Mouse (Mus musculus) mesoderm, embryonic 11.5 days (tissue): Measurements from ENCODE around the gene Ces1b.

Experiments used
- DNase-seq: peaks from one replicate; pipeline ENCODE4 v3.0.0-alpha.2; 2012; ENCODE audit warnings: low read depth, low spot score

Ces1b gene

GRCm38 (mm10) chr8:93079887-93080286 lies at the start of gene Ces1b:
TSS of gene Ces1b (minus strand) at chr8:93080017.
- DNase-seq, result no peak

DNA sequence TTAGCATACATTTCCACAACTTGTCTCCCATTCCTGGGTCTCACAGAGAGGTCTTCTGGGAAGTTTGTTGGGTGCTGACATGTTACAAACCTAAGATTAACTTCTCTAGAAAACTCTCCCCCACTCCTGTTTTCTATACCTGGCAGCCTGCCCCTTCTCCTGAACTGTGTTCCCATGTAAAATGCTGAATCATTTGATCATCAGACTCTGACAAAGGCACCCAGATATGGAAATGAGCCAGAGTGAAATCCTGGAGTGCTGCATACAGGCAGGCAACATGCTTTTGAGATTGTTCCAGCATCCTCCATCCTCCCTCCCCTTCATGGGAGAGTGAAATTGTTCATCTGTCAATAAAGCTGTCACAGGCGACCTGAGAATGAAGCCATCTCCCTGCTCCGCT lies 46.7 kb upstream of the Ces1b start:
- DNase-seq, result no peak

- DNase-seq, result no peak
These were observed 42.2 kb upstream of the Ces1b start for GRCm38 (mm10) chr8:93122005-93122404.

- DNase-seq, result peak; percentile 6
These were observed 15.6 kb upstream of the Ces1b start for GRCm38 (mm10) chr8:93095376-93095775.

GRCm38 (mm10) chr8:93091324-93091723 lies 11.5 kb upstream of the Ces1b start:
- no peak for DNase-seq

DNA sequence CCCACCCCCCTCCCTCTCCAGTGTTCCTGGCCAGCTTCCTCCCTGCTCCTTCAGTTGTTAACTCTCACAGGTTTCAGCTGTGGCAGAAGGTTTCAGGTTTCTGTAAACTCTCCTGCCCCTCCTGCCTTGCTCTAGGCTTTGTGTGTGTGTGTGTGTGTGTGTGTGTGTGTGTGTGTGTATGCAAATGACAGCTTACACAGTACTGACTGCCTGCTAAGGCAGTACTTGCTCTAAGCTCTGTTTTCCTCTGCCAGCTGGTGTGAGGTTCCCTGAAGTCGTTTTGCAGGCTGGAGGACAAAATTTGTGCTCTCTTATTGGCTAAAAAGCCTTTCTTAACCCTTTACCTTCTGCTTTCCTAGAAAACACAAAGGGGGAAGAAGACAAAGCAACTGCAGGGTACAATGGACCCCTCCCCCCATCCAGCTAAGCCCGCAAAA lies 8.9 kb upstream of the Ces1b start:
- DNase-seq, result no peak

- no peak for DNase-seq
These were observed 8.4 kb upstream of the Ces1b start for GRCm38 (mm10) chr8:93088193-93088592.

DNA sequence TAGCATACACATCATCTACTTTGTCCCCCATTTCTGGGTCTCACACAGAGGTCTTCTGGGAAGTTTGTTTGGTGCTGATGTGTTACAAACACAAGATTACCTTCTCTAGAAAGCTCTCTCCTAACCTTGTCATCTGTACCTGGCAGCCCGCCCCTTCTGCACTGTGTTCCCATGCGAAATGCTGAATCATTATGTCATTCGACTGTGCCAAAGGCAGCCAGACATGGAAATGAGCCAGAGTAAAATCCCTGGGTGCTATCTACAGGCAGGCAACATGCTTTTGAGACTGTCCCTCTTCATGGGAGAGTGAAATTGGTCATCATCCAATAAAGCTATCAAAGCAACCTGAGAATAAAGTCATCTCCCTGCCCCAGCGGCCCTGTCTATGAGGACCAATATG lies 4.6 kb downstream of the Ces1b start:
- no peak for DNase-seq

DNA sequence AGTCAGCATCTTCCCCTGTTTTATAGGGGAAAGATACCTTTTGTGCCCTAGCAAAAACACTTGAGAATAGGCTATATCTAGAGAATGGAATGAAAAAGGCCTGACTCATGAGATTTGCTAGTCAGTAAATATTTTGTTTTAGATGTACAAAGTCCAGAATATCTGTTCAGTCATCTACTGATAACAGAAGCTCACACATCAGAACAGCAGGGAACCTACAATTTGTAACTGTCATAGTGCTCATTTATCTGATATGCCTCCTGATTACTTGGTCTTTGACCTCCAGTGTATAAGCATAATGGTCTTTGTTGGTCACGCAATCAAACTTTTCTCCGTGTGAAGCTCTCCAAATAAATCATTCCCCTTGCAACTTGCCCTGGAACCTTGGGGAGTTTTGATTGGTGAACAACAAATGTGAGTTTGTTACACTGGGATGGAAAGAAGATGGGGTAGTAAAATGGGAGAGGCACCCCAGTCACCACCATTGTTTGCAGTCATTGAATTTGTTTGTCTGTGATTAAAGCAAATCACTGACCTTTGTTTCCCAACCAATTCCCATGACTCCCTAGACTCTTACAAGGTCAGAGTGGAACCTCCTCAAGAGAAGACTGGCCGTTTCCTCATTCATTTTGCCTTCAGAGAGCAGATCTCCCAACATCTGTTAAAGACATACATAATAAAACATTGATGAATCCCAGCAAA lies 16.2 kb downstream of the Ces1b start:
- no peak for DNase-seq

GRCm38 (mm10) chr8:93059185-93059584 lies 20.6 kb downstream of the Ces1b start:
- DNase-seq, result peak; percentile 64

DNA sequence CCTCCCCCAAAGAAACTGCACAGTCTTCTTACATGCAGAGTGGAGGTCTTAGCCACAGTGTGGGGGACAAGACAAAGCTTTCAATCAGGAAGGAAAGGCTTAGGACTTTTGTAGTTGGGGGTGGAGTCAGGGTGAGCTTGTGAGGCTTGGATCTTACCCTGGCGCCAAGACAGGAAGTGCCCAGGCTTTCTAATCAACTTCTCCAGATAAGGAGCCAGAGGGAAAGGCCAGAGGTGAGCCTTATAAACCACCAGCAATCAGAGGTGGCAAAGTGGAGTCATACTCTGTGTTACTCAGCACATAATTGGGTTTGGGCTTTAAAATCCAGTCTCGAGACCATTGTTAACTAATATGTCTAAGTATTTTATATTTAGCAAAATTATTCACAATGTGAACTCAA lies 24.6 kb downstream of the Ces1b start:
- no peak for DNase-seq

DNA sequence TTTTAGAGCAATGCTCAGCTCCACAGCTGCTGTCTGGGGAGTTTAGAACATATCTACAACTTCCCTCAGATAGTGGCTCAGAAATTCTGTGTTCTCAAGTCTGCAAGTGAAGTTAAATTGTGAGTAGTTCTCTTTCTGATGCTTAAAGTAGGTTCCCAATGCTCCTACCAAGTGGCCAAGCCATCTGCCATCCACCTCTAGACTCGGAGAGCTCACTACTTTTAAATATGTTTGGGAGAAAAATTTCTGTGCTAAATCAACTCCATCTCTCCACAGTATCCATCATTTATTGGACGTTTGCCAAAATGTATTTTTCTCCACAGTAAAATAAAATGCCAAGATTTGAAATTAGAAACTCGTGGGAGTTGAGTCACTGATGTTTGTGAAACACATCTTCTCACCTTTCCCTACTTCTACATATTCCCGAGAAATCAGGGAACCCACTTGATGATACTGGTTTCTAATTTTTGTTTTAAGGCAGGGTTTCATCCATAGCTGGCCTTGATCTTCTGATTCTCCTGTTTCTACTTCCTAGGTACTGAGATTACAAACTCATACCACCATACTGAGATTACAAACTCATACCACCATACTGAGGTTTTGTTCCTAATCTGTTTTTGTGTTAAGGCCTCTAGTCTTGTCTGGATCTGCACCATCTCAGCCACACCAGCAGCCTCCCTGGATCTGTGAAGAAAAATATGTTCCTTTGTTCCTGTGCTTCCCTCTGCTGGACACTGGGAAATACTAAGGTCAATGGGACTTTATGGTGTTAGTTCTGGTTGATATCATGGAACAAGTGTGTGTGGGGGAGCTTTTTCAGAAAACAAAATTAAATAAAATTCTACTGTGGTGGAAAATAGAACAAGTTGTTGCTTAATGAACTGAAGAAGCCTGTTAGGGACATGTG lies 31.1 kb downstream of the Ces1b start:
- no peak for DNase-seq

GRCm38 (mm10) chr8:93048092-93048491 lies 31.7 kb downstream of the Ces1b start, which contains the start of gene Ces1a:
TSS of gene Ces1a (minus strand) at chr8:93048192.
- DNase-seq, result no peak

DNA sequence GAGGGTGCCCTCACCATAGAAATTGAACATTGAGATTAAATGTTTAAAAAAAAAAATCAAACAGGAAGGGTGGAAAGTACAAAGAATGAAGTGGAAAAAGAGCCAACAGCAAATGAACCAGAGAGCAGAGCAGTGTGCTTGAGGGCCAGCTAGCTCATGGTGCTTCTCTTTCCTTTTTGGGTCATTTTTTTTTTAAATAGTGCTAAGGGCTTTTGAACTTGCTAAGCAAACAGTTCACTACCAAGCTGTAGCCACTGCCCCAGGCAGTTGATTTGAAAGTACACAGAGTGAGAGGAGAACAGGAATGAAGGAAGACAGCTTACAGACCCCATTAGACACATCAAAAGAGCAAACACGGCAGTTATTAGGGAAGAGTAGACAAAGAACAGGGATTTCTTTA lies 36.7 kb downstream of the Ces1b start:
- no peak for DNase-seq

GRCm38 (mm10) chr8:93040776-93041567 lies 38.8 kb downstream of the Ces1b start:
- no peak for DNase-seq

DNA sequence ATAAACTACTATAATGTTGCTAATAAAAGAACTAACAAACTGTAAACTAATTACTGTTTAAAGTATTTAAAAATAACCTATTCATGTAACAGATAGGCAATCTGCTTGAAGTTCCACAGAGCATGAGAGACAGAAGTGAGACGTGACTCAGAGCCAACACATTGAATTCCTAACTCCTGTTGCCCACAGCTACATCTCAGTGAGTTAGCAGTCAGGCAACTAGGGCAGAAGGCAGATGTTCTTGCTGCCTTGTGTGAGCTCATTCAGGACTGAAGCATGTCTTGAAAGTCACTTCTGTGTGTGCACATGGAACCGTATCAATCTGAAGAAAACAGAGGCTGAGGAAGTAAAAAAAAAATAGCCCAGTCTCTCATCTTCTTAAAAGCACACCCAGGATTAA lies 39.6 kb downstream of the Ces1b start:
- no peak for DNase-seq

- DNase-seq, result peak; percentile 54
These were observed 41.0 kb downstream of the Ces1b start for GRCm38 (mm10) chr8:93038831-93039230.

- DNase-seq, result no peak
These were observed 49.2 kb downstream of the Ces1b start for GRCm38 (mm10) chr8:93030664-93031063.

- no peak for DNase-seq
These were observed 58.1 kb downstream of the Ces1b start for GRCm38 (mm10) chr8:93021738-93022137.

DNA sequence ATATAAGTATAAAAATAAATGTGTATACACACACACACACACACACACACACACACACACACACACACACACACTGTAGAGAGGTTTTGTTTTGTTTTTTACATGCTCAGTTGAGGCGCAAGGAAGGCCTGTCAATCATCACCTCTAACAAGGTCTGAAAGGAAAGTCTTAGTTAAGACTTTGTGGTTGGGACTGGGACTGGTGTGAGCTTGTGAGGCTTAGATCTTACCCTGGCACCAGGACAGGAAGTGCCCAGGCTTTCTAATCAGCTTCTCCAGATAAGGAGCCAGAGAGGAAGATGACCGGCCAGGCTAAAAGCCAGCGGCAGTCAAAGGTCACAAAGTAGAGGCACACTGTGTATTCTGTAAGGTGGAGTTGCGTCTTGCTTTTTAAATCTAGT lies 65.5 kb downstream of the Ces1b start:
- DNase-seq, result no peak

DNA sequence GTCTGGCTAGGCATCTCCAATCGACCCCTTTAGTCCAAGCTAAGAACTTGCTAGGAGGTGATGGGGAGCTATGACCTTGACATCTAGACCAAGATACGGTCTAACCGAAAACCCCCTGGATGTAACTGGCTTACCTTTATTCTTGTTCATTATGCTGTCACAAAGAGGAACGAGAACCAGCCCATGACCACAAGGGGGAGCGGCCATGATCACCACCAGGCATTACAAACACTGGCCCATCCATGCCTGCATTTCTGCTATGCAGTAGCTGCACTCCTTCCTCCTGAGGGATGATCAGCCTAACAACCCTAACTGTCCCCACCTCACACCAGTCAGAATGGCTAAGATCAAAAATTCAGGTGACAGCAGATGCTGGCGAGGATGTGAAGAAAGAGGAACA lies 67.6 kb downstream of the Ces1b start:
- DNase-seq, result no peak

DNA sequence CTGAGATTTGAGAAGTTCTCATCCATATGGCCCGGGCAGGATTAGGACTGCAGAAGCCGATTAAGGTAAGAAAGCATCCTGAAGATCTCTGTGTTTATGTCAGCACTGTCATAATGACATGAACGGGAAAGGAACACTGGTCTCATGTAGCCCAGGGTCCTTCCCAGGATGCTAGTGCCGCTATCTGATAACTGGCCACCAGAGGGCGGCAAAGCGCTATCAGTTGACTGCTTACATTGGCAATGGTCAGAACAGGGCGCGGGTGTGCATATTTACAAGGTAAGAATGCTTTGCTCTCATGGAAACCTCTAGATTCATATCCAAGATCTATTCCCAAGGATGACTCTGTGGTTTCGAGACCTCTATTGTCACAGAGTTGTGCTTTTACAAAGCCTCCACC lies 68.4 kb downstream of the Ces1b start:
- DNase-seq, result peak; percentile 75
